ENCODE assay signal across 11 mouse cellular contexts in the genomic region with DNA sequence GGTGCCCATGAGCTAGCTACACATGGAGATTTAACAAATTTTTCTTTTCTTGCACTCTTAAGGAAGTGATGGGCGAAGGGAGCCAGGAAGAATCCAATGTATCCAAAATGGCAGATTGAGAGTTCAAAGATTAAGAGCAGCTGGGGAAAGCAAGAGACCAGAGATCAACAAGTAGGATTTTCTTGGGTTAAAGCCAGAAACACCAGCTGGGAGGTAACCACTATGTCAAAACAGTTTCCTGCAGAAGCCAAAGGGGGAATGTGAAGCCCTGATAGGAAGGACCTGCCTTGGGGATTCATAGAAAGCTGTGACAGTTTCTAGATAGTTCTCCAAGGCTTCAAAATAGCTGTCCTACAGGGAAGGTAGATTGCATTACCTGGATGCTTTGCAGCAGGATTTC.
DNase-seq lines count a peak whose midpoint lies in the region; ATAC-seq and TF ChIP-seq lines count a peak whose summit lies in the region.
"Had no signal": no experiment of that assay in that cellular context is flagged by ENCODE, and none has a peak within 500 bp of the region (broad histone marks: within the 10 kb centered on the region; RNA-seq: fewer than 3 reads in every experiment).

No protein-coding gene starts in this region.

- TF ChIP-seq POLR2A in lung, adult 2 months (IDR thresholded peaks at IDR 0.05; ENCODE audit: borderline replicate concordance, extremely low read depth, low read depth, low read length), result no peak

- no peaks in the 10 kb centered on the region for H3K27me3 ChIP-seq in lung, embryonic 14.5 days (ENCODE audit: insufficient read depth, low read length)
- no peaks in the 10 kb centered on the region for H3K27me3 ChIP-seq in midbrain, embryonic 15.5 days (replicated peaks)

- no peaks in the 10 kb centered on the region for H3K9me3 ChIP-seq in lung, embryonic 14.5 days (ENCODE audit: low read depth, low read length)
- H3K9me3 ChIP-seq in midbrain, embryonic 15.5 days, result no peaks in the 10 kb centered on the region

- no peak overlapping the region for H3K27ac ChIP-seq in lung, embryonic 14.5 days (ENCODE audit: low read depth)
- H3K27ac ChIP-seq in midbrain, embryonic 15.5 days, result no peak overlapping the region
- H3K27ac ChIP-seq: gastrocnemius, adult 2 months had no signal

- no peaks in the 10 kb centered on the region for H3K36me3 ChIP-seq in lung, embryonic 14.5 days (ENCODE audit: insufficient read depth)
- H3K36me3 ChIP-seq in midbrain, embryonic 15.5 days (replicated peaks), result no peaks in the 10 kb centered on the region

- H3K4me3 ChIP-seq in lung, embryonic 14.5 days (ENCODE audit: low read depth, low read length), result no peak overlapping the region
- no peak overlapping the region for H3K4me3 ChIP-seq in lung, adult 2 months (replicated peaks; ENCODE audit: extremely low read depth, low read depth, low read length)
- no peak overlapping the region for H3K4me3 ChIP-seq in midbrain, embryonic 15.5 days
- H3K4me3 ChIP-seq: gastrocnemius, adult 2 months had no signal

- no peak for TF ChIP-seq CTCF in lung, embryonic 14.5 days (IDR thresholded peaks at IDR 0.05; ENCODE audit: low read depth)
- TF ChIP-seq CTCF in lung, adult 2 months (IDR thresholded peaks at IDR 0.05; ENCODE audit: insufficient read depth, low read length), result no peak

- peak; percentile 63; the same call in 1 of the 2 replicates for ATAC-seq in lung, embryonic 14.5 days (ENCODE audit: insufficient read depth)
- peak; percentile 68 for ATAC-seq in megakaryocyte progenitor cell, adult 5-6 weeks (replicated peaks; ENCODE audit: poor library complexity)
- no peak for ATAC-seq in midbrain, embryonic 15.5 days (replicated peaks)

- H3K9ac ChIP-seq in lung, embryonic 14.5 days, result no peak overlapping the region
- H3K9ac ChIP-seq in midbrain, embryonic 15.5 days, result no peak overlapping the region

- no peak overlapping the region for H3K4me2 ChIP-seq in lung, embryonic 14.5 days
- no peak overlapping the region for H3K4me2 ChIP-seq in midbrain, embryonic 15.5 days

- intact Hi-C loops in heart, postnatal 36 days (cut with DNase I), result no loop called here

- peaks cover 16% of the 10 kb centered on the region for H3K4me1 ChIP-seq in lung, embryonic 14.5 days (ENCODE audit: insufficient read depth)
- no peaks in the 10 kb centered on the region for H3K4me1 ChIP-seq in lung, adult 2 months (ENCODE audit: control insufficient read depth, insufficient read depth, low read length)
- H3K4me1 ChIP-seq in midbrain, embryonic 15.5 days, result peaks cover 10% of the 10 kb centered on the region

- WGBS in lung, embryonic 14.5 days, result 51% methylated on average over 1 of the region's 1 CpGs
- 70% methylated on average over 1 of the region's 1 CpGs for WGBS in lung, adult 2 months
- 92% methylated on average over 1 of the region's 1 CpGs for WGBS in midbrain, embryonic 15.5 days

- DNase-seq in heart, adult 9 months (ENCODE audit: low spot score in 2 of 2), result peak; percentile 71 to 81
- no peak for DNase-seq in heart, postnatal 36 days
- peak; percentile 95 for DNase-seq in lung, embryonic 14.5 days
- DNase-seq in lung, adult 2 months, result no peak
- DNase-seq in heart, postnatal 4 days, result peak; percentile 34
- DNase-seq in ovary, adult 18-20 months (ENCODE audit: low spot score), result no peak
- DNase-seq: adrenal gland, postnatal 14 days; gastrocnemius, adult 2 months; midbrain, embryonic 14.5 days had no signal

Comparison
In these comparisons a context has a peak if more than half of its experiments do, and no peak if none do; other contexts are left out.
1. DNase-seq: peak in heart, adult 9 months (2 of 2), lung, embryonic 14.5 days (single experiment) and heart, postnatal 4 days (single experiment); none in heart, postnatal 36 days (0 of 2), lung, adult 2 months (single experiment) and ovary, adult 18-20 months (single experiment).